Mouse (Mus musculus) lung, adult 2 months (tissue): ENCODE results near the gene Prss53. TPM values are rescaled to one million over a fixed set of nuclear protein-coding genes. Genes with fewer than 3 reads are reported as not detected.

Source experiments
- DNase-seq: peaks from one replicate; pipeline ENCODE4 v3.0.0; 2022
- H3K4me1 ChIP-seq: fragments of 200-500 bp; 2 replicates; pipeline ENCODE4 v1.6.1; 2011; ENCODE audit warnings: low read length; ENCODE audit not compliant: control insufficient read depth, insufficient read depth
- H3K4me3 ChIP-seq: fragments of 200-500 bp; replicated peaks from 2 replicates; pipeline ENCODE3; 2011; ENCODE audit warnings: low read depth, mild to moderate bottlenecking, control low read depth, low read length; ENCODE audit errors: extremely low read depth
- CTCF ChIP-seq: fragments of 200-500 bp; IDR thresholded peaks from 2 replicates; pipeline ENCODE4 v1.5.1; 2011; ENCODE audit warnings: mild to moderate bottlenecking, low read length, control low read depth; ENCODE audit not compliant: insufficient read depth
- POLR2A ChIP-seq: fragments of 200-500 bp; IDR thresholded peaks from 2 replicates; pipeline ENCODE4 v1.6.1; 2011; ENCODE audit warnings: low read depth, mild to moderate bottlenecking, control low read depth, low read length, borderline replicate concordance; ENCODE audit errors: extremely low read depth
- WGBS: fragments of 180-500 bp; shearing (Covaris S2); methylation state at CpG from one replicate; pipeline ENCODE4 v1.1.7; 2018; 5-methylcytosine and 5-hydroxymethylcytosine counted together
- polyA plus RNA-seq: library from polyadenylated mRNA; depleted of rRNA; stranded (reverse); fragments of >200 nt; gene quantifications from 2 replicates; pipeline ENCODE4 v1.2.3, GENCODE M21; 2012

The Prss53 gene
- polyA plus RNA-seq, 1 experiment: 3.4 TPM

- Histone ChIP-seq H3K4me3 (no peak overlapping the region), H3K4me1 (peaks cover 6% of the 10 kb centered on the region; the same call in 1 of the 2 replicates)
- 54% methylated on average over 3 of the region's 3 CpGs for WGBS
- TF ChIP-seq CTCF (peak; percentile 52), POLR2A (no peak)
- DNase-seq: peak; percentile 54
Measured at GRCm38 (mm10) chr7:127918203-127918602, 27.4 kb upstream of the Prss53 start.

DNA sequence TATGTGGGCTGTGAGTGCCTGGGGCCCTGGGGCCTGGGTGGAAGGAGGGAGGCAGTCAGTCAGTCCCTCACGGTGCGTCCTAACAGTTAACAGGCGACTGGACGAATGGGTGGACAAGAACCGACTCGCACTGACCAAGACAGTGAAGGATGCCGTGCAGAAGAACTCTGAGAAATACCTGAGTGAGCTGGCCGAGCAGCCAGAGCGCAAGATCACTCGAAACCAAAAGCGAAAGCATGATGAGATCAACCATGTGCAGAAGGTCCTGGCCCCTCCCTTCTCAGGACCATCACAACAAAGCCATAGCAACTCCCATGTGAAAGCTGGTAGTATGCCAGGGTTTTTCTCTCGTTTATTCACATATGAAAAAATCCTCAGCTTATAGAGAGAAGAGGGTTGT is 24.5 kb upstream of the Prss53 start:
- no peak for TF ChIP-seq CTCF
- TF ChIP-seq POLR2A: no peak
- H3K4me1 ChIP-seq: no peaks in the 10 kb centered on the region
- no peak overlapping the region for H3K4me3 ChIP-seq
- DNase-seq: no peak
- WGBS: 86% methylated on average over 12 of the region's 12 CpGs

- DNase-seq: no peak
- Histone ChIP-seq H3K4me3 (peak overlapping the region; percentile 73), H3K4me1 (no peaks in the 10 kb centered on the region)
- TF ChIP-seq POLR2A (peak; percentile 9; the same call in 1 of the 2 replicates), CTCF (no peak)
- WGBS: 5% methylated on average over 4 of the region's 4 CpGs
Measured at GRCm38 (mm10) chr7:127912938-127913337, 22.2 kb upstream of the Prss53 start.

GRCm38 (mm10) chr7:127912190-127912871 is 21.6 kb upstream of the Prss53 start, which contains the start of gene Kat8:
TSS of gene Kat8 (plus strand) at chr7:127912516.
- Histone ChIP-seq H3K4me1 (no peaks in the 10 kb centered on the region), H3K4me3 (peak within 1 kb of the TSS; percentile 73)
- DNase-seq: peak; percentile 89
- TF ChIP-seq CTCF (no peak), POLR2A (peak; percentile 91; the same call in 1 of the 2 replicates)
- WGBS: under 1% methylated on average over 40 of the region's 40 CpGs

- TF ChIP-seq CTCF (no peak), POLR2A (no peak)
- 81% methylated on average over 4 of the region's 4 CpGs for WGBS
- H3K4me1 ChIP-seq: peaks cover 3% of the 10 kb centered on the region; the same call in 1 of the 2 replicates
- DNase-seq: no peak
- H3K4me3 ChIP-seq: no peak overlapping the region
Measured at GRCm38 (mm10) chr7:127908656-127909055, 17.9 kb upstream of the Prss53 start.

DNA sequence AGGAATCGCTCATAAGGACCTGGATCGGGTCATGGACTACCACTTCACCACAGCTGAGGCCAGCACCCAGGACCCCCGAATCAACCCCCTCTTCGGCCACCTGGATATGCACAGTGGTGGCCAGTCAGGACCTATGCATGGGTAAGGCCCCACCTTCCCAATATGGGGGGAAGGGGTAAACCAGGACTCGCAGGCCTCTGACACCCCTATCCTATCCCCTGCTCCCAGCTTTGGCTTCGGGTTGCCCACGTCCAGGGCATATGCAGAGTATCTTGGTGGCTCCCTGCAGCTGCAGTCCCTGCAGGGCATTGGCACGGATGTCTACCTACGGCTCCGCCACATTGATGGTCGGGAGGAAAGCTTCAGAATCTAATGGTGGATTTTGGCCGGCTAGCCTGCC is 17.2 kb upstream of the Prss53 start:
- TF ChIP-seq POLR2A (no peak), CTCF (no peak)
- no peak for DNase-seq
- H3K4me3 ChIP-seq: no peak overlapping the region
- peaks cover 3% of the 10 kb centered on the region; the same call in 1 of the 2 replicates for H3K4me1 ChIP-seq
- 94% methylated on average over 12 of the region's 12 CpGs for WGBS

DNA sequence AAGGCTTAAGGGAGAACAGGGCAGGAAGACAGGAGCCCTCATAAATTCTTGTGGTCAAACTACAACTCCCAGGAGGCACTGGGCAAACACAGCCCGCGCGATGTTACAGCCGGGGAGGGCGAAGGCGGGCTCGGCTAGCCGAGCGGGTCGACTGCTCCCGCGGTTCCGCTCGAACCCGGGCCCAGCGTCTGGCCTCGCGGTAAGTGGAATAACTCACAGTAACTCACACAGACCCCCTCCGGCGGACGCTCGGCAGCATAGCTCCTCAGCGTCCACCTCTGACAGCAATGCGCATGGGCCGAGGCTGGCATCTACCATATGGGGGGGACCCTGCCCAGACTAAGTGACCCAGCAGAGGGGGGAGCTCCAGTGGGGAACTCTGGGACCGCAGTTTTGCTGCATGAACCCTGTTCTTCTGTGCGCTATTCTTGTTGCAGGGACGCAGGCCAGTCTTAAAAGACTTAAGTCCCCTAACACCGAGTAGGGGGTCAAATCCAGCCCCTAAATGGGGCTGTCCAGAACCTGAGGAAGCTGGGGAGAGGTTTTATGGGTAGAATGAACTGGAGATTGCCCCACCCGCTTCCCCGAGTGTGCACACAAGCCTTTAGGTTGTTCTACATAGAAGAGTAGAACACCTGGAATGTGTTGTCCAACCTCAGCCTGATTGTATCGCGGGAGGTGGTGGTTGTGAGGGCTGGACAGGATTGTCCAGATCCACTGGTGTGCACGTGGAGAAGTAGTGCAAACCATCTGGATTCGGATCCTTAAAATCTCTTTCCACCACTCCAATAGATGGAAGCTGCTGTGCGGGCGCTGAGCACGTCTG is 13.4 kb upstream of the Prss53 start, which contains the start of gene Bckdk:
TSS of gene Bckdk (plus strand) at position 112 of the 826 bp plus-strand sequence.
- H3K4me3 ChIP-seq: peak within 1 kb of the TSS; percentile 98
- 5% methylated on average over 38 of the region's 38 CpGs for WGBS
- H3K4me1 ChIP-seq: peaks cover 3% of the 10 kb centered on the region; the same call in 1 of the 2 replicates
- TF ChIP-seq CTCF (no peak), POLR2A (peak; percentile 78; the same call in 1 of the 2 replicates)
- peak; percentile 70 for DNase-seq

DNA sequence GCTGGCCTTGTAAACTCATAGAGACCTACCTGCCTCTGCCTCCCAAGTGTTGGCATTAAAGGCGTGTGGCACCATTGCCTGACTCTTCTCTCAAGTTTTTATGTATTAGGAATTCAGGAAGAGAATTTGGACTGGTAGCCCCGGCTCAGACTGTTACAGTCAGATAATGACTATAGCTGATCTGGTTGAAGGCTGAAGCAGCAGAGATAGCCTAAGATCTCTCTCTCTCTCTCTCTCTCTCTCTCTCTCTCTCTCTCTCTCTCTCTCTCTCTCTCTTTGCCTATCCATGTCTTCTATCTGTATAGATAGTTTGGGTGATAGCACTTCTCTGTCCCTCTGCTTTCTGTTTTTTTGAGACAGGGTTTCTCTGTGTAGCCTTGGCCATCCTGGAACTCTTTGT is 11.0 kb upstream of the Prss53 start:
- H3K4me3 ChIP-seq: no peak overlapping the region
- DNase-seq: no peak
- H3K4me1 ChIP-seq: peaks cover 3% of the 10 kb centered on the region; the same call in 1 of the 2 replicates
- TF ChIP-seq CTCF: no peak
- no peak for TF ChIP-seq POLR2A
- 79% methylated on average over 2 of the region's 2 CpGs for WGBS

- no peak for DNase-seq
- TF ChIP-seq CTCF: no peak
- no peak for TF ChIP-seq POLR2A
- H3K4me1 ChIP-seq: peaks cover 3% of the 10 kb centered on the region
- 31% methylated on average over 7 of the region's 7 CpGs for WGBS
- no peak overlapping the region for H3K4me3 ChIP-seq
Measured at GRCm38 (mm10) chr7:127899997-127900396, 9.2 kb upstream of the Prss53 start.
